Comparison of ENCODE assay signal across 8 mouse cellular contexts in genomic region chr9:61054427-61054826, GRCm38 (mm10).
A peak's percentile ranks its signal among the peaks of the same experiment; 100 is the strongest.
DNase-seq lines count a peak whose midpoint lies in the region; ATAC-seq lines count a peak whose summit lies in the region.

No protein-coding gene starts in this region.

- no peaks in the 10 kb centered on the region for H3K36me3 ChIP-seq in heart, embryonic 16.5 days (ENCODE audit: control insufficient read depth, insufficient read depth)
- no peaks in the 10 kb centered on the region for H3K36me3 ChIP-seq in stomach, embryonic 16.5 days (ENCODE audit: control insufficient read depth, insufficient read depth, low read length)

- peaks cover 9% of the 10 kb centered on the region; the same call in 1 of the 2 replicates for H3K9me3 ChIP-seq in heart, embryonic 16.5 days (replicated peaks; ENCODE audit: control insufficient read depth, low read length)
- H3K9me3 ChIP-seq in stomach, embryonic 16.5 days (replicated peaks; ENCODE audit: control insufficient read depth, low read length) = 0 out of 2 replicates have a peak, but pooled peaks cover 4% of the 10 kb centered on the region

- peak; percentile 30 for DNase-seq in right cerebral cortex, adult 18-20 months
- DNase-seq in right cerebral cortex, postnatal 4 days = no peak
- peak; percentile 66 for DNase-seq in embryo, embryonic 10 days (ENCODE audit: low spot score)
- DNase-seq in kidney, postnatal 25 days = peak; percentile 80 to 81

- H3K9ac ChIP-seq in heart, embryonic 16.5 days (ENCODE audit: low read length) = no peak overlapping the region
- no peak overlapping the region for H3K9ac ChIP-seq in stomach, embryonic 16.5 days (ENCODE audit: low read length)

- H3K4me2 ChIP-seq in heart, embryonic 16.5 days (ENCODE audit: low read depth, low read length) = peak overlapping the region; percentile 17; the same call in 1 of the 2 replicates
- no peak overlapping the region for H3K4me2 ChIP-seq in stomach, embryonic 16.5 days (ENCODE audit: low read depth, low read length)

- H3K4me3 ChIP-seq in heart, embryonic 16.5 days (ENCODE audit: low read length) = no peak overlapping the region
- H3K4me3 ChIP-seq in stomach, embryonic 16.5 days (replicated peaks; ENCODE audit: low read length) = no peak overlapping the region

- H3K27ac ChIP-seq in heart, embryonic 16.5 days (ENCODE audit: low read length) = peak overlapping the region; percentile 58
- no peak overlapping the region; the same call in 1 of the 2 replicates for H3K27ac ChIP-seq in stomach, embryonic 16.5 days (ENCODE audit: low read length)

- H3K4me1 ChIP-seq in heart, embryonic 16.5 days (ENCODE audit: control insufficient read depth, insufficient read depth, low read length) = peaks cover 11% of the 10 kb centered on the region
- peaks cover 21% of the 10 kb centered on the region for H3K4me1 ChIP-seq in stomach, embryonic 16.5 days (ENCODE audit: control insufficient read depth, insufficient read depth, low read length)

- ATAC-seq in heart, embryonic 16.5 days (replicated peaks; ENCODE audit: extremely low read depth, insufficient read depth, low FRiP score) = peak; percentile 73
- peak; percentile 69 for ATAC-seq in megakaryocyte progenitor cell, adult 5-6 weeks (replicated peaks; ENCODE audit: poor library complexity)
- ATAC-seq in stomach, embryonic 16.5 days (ENCODE audit: insufficient read depth, low FRiP score) = peak; percentile 62
- no peak for ATAC-seq in erythroblast, adult 5-6 weeks (replicated peaks; ENCODE audit: low FRiP score, poor library complexity, severe bottlenecking)

- peaks cover 27% of the 10 kb centered on the region for H3K27me3 ChIP-seq in heart, embryonic 16.5 days (ENCODE audit: control insufficient read depth, insufficient read depth, low read length)
- H3K27me3 ChIP-seq in stomach, embryonic 16.5 days (ENCODE audit: control insufficient read depth, insufficient read depth, low read length) = no peaks in the 10 kb centered on the region

- 2% methylated on average over 3 of the region's 3 CpGs for WGBS in heart, embryonic 16.5 days
- WGBS in stomach, embryonic 16.5 days = 10% methylated on average over 3 of the region's 3 CpGs
